Mouse (Mus musculus) kidney, embryonic 15.5 days (tissue): ENCODE data around the gene Crcp. TPM values are rescaled to one million over a fixed set of nuclear protein-coding genes. Genes with fewer than 3 reads are reported as not detected.

ENCODE experiments used
- ATAC-seq: fragments of 200-750 bp; cut with Nextera tagmentation; replicated peaks from 2 replicates; pipeline ENCODE4 v1.8.0; 2017; ENCODE audit warnings: moderate TSS enrichment; ENCODE audit not compliant: low FRiP score
- H3K27ac ChIP-seq: fragments of 300-500 bp; sonication (generic); 2 replicates; pipeline ENCODE4 v1.5.1; 2015; ENCODE audit warnings: mild to moderate bottlenecking, inconsistent platforms
- H3K27me3 ChIP-seq: fragments of 300-500 bp; sonication (generic); 2 replicates; pipeline ENCODE4 v1.6.1; 2015; ENCODE audit warnings: inconsistent platforms
- H3K36me3 ChIP-seq: fragments of 300-500 bp; sonication (generic); 2 replicates; pipeline ENCODE4 v1.6.1; 2015; ENCODE audit warnings: inconsistent platforms
- H3K4me1 ChIP-seq: fragments of 300-500 bp; sonication (generic); 2 replicates; pipeline ENCODE4 v1.6.1; 2015; ENCODE audit warnings: inconsistent platforms
- H3K4me2 ChIP-seq: fragments of 300-500 bp; sonication (generic); 2 replicates; pipeline ENCODE4 v1.6.1; 2015; ENCODE audit warnings: moderate library complexity, mild to moderate bottlenecking, inconsistent platforms
- H3K4me3 ChIP-seq: fragments of 300-500 bp; sonication (generic); replicated peaks from 2 replicates; pipeline ENCODE4 v1.5.1; 2015; ENCODE audit warnings: mild to moderate bottlenecking, inconsistent platforms
- H3K9ac ChIP-seq: fragments of 300-500 bp; sonication (generic); 2 replicates; pipeline ENCODE4 v1.6.1; 2015; ENCODE audit warnings: mild to moderate bottlenecking, inconsistent platforms
- H3K9me3 ChIP-seq: fragments of 300-500 bp; sonication (generic); replicated peaks from 2 replicates; pipeline ENCODE4 v1.6.1; 2016; ENCODE audit warnings: inconsistent platforms
- WGBS: fragments of 180-500 bp; shearing (Covaris S2); methylation state at CpG from one replicate; pipeline ENCODE4 v1.1.7; 2015; ENCODE audit warnings: mixed read lengths; 5-methylcytosine and 5-hydroxymethylcytosine counted together
- polyA plus RNA-seq: library from polyadenylated mRNA; unstranded; fragments of >200 nt; fragmentation: Nextera tagmentation; extraction: Ambion mirVana; gene quantifications from 2 replicates; pipeline ENCODE4 v1.2.1, GENCODE M21; 2015

The Crcp gene
- 39.0 and 40.6 TPM in 2 replicates for polyA plus RNA-seq

DNA sequence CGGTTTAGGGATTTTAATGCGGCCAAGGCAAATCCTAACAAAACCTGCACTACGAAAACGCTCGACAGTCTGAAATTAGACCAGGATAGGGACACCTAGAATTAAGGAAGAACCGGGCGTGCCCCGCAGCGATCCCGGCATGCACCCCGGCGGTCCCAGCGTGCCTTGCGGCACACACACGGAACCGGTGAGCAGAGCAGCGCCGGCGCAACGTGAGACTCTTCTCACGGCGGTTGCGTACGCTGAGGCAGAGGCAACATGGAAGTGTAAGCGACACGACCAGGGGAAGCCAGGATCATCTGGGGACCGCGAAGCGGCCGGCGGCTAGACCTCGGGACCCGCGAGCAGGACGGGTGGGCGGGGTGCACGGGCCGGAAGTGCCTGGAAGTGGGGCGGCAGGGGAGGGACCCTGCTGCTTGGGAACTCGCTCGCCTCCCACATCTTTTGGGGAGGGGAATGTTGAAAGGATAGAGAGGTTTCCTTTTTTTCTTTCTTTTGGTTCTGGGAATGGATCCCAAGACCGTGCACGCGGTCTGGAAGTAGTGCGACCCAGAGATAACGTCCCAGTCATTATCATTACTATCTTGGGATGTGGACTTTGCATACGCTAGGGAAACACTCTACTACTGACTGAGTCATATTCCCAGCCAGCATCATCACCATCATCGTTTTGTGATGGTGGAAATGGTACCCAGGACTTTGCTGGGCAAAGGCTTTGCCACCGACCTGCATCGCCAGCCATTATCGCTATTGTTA lies at the start of gene Crcp, which contains the start of gene Asl:
Gene Crcp (plus strand): TSS at position 149 of the 756 bp plus-strand sequence.
Gene Asl (minus strand): TSS at position 106 of the 756 bp plus-strand sequence.
- WGBS: 1% methylated on average over 51 of the region's 51 CpGs
- Histone ChIP-seq H3K4me2 (peak within 1 kb of the TSS; percentile 67), H3K4me3 (peak within 1 kb of the TSS; percentile 72), H3K4me1 (peaks cover 16% of the 10 kb centered on the region), H3K9me3 (no peaks in the 10 kb centered on the region), H3K9ac (peak within 1 kb of the TSS; percentile 65), H3K36me3 (no peaks in the 10 kb centered on the region), H3K27ac (peak within 1 kb of the TSS; percentile 95), H3K27me3 (0 out of 2 replicates have a peak, but pooled peaks cover 5% of the 10 kb centered on the region)
- peak; percentile 88 for ATAC-seq

- Histone ChIP-seq H3K9ac (no peak overlapping the region), H3K27me3 (no peaks in the 10 kb centered on the region), H3K27ac (no peak overlapping the region), H3K36me3 (peaks cover 16% of the 10 kb centered on the region), H3K4me2 (no peak overlapping the region), H3K4me3 (no peak overlapping the region), H3K9me3 (no peaks in the 10 kb centered on the region), H3K4me1 (no peaks in the 10 kb centered on the region)
- 63% methylated on average over 3 of the region's 3 CpGs for WGBS
- no peak for ATAC-seq
Observed at GRCm38 (mm10) chr5:129980216-129980615, 48.9 kb upstream of the Crcp start.

DNA sequence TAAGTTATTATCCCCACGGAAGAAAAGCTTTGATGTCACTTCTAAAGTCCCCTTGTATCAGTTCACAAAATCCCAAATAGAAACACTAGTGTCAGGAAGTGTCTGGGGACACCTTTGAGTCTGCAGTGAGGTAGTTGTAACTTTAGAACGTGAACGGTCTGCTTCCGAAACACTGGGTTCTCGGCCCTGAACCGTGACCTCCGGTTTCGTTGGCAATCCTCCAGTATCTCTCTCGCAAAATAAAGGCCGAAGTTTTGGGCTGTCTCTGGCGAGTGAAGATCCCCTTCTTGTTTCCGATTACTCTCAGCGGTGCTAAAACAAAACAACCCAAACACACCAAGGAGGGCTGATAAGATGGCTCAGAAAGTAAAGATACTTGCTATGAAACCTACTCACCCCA lies 39.7 kb upstream of the Crcp start:
- 64% methylated on average over 13 of the region's 13 CpGs for WGBS

DNA sequence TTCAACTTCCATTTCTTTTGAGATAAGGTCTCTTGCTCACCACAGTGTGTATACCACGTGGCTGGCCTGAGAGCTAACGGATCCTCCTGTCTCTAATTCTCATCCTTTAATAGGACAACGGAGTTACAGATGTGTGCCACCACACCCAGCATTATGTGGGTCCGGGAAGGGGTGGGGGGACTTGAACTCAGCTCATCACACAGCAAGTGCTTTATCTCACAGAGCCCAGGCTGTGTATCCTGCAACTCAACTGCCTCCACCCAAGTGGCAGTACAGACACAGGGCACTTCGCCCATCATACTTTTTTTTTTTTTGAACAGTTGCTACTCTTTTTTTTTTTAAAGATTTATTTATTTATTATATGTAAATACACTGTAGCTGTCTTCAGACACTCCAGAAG lies 37.2 kb upstream of the Crcp start:
- no peak overlapping the region for H3K9ac ChIP-seq
- no peaks in the 10 kb centered on the region for H3K27me3 ChIP-seq
- H3K9me3 ChIP-seq: no peaks in the 10 kb centered on the region
- peaks cover 45% of the 10 kb centered on the region for H3K36me3 ChIP-seq
- WGBS: 94% methylated on average over 5 of the region's 5 CpGs
- H3K4me1 ChIP-seq: no peaks in the 10 kb centered on the region
- H3K4me3 ChIP-seq: no peak overlapping the region
- H3K27ac ChIP-seq: no peak overlapping the region
- no peak overlapping the region for H3K4me2 ChIP-seq
- ATAC-seq: no peak

More for the DNA sequence above, 39.7 kb upstream of the Crcp start:
- H3K4me3 ChIP-seq: no peak overlapping the region
- ATAC-seq: no peak
- H3K9ac ChIP-seq: no peak overlapping the region
- H3K9me3 ChIP-seq: no peaks in the 10 kb centered on the region
- no peaks in the 10 kb centered on the region for H3K27me3 ChIP-seq
- no peak overlapping the region for H3K27ac ChIP-seq
- H3K4me1 ChIP-seq: no peaks in the 10 kb centered on the region
- H3K36me3 ChIP-seq: peaks cover 30% of the 10 kb centered on the region
- no peak overlapping the region for H3K4me2 ChIP-seq

GRCm38 (mm10) chr5:129993374-129993773 lies 35.7 kb upstream of the Crcp start:
- H3K27me3 ChIP-seq: no peaks in the 10 kb centered on the region
- no peak overlapping the region for H3K27ac ChIP-seq
- H3K9me3 ChIP-seq: no peaks in the 10 kb centered on the region
- H3K4me3 ChIP-seq: no peak overlapping the region
- H3K4me1 ChIP-seq: no peaks in the 10 kb centered on the region
- 88% methylated on average over 14 of the region's 14 CpGs for WGBS
- H3K36me3 ChIP-seq: peaks cover 46% of the 10 kb centered on the region
- no peak overlapping the region for H3K4me2 ChIP-seq
- no peak overlapping the region for H3K9ac ChIP-seq
- ATAC-seq: no peak

- ATAC-seq: no peak
- WGBS: 91% methylated on average over 7 of the region's 7 CpGs
Observed at GRCm38 (mm10) chr5:129994989-129995388, 34.1 kb upstream of the Crcp start.

GRCm38 (mm10) chr5:129997700-129998099 lies 31.4 kb upstream of the Crcp start:
- Histone ChIP-seq H3K4me1 (peaks cover 12% of the 10 kb centered on the region), H3K9me3 (no peaks in the 10 kb centered on the region), H3K4me3 (no peak overlapping the region), H3K4me2 (no peak overlapping the region), H3K36me3 (peaks cover 32% of the 10 kb centered on the region), H3K27me3 (no peaks in the 10 kb centered on the region), H3K9ac (no peak overlapping the region), H3K27ac (no peak overlapping the region)
- 71% methylated on average over 19 of the region's 19 CpGs for WGBS
- no peak for ATAC-seq

More at GRCm38 (mm10) chr5:129994989-129995388, 34.1 kb upstream of the Crcp start:
- H3K4me3 ChIP-seq: no peak overlapping the region
- H3K9me3 ChIP-seq: no peaks in the 10 kb centered on the region
- no peak overlapping the region for H3K4me2 ChIP-seq
- H3K9ac ChIP-seq: no peak overlapping the region
- no peaks in the 10 kb centered on the region for H3K4me1 ChIP-seq
- H3K27me3 ChIP-seq: no peaks in the 10 kb centered on the region
- no peak overlapping the region for H3K27ac ChIP-seq
- H3K36me3 ChIP-seq: peaks cover 39% of the 10 kb centered on the region

DNA sequence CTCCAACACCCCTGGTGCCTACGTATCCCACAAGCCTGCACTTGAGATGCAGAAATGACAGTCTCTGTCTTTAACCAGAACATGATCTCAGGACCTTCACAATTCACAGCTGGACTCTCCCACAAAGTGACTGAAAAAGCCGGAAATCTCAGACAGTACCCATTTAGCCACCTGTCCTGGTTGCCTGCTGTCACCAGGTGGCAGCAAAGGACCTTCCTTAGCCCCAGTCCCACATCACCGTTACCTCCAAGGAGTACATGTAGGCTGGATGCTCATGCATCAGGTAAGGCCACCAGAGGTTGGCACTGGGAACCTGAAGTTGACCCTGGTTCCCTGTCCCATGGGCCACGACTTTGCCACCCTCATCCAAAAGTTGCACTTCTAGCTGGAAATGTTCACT lies 30.0 kb upstream of the Crcp start:
- Histone ChIP-seq H3K36me3 (peaks cover 25% of the 10 kb centered on the region), H3K9me3 (0 out of 2 replicates have a peak, but pooled peaks cover 2% of the 10 kb centered on the region), H3K4me1 (peaks cover 17% of the 10 kb centered on the region), H3K4me3 (no peak overlapping the region), H3K27ac (no peak overlapping the region), H3K4me2 (no peak overlapping the region), H3K9ac (no peak overlapping the region), H3K27me3 (no peaks in the 10 kb centered on the region)
- 27% methylated on average over 4 of the region's 4 CpGs for WGBS
- no peak for ATAC-seq

- no peak overlapping the region for H3K27ac ChIP-seq
- peaks cover 8% of the 10 kb centered on the region for H3K9me3 ChIP-seq
- H3K27me3 ChIP-seq: no peaks in the 10 kb centered on the region
- H3K4me1 ChIP-seq: peaks cover 17% of the 10 kb centered on the region
- H3K36me3 ChIP-seq: peaks cover 18% of the 10 kb centered on the region
- no peak for ATAC-seq
- H3K9ac ChIP-seq: no peak overlapping the region
- 91% methylated on average over 12 of the region's 12 CpGs for WGBS
- H3K4me3 ChIP-seq: no peak overlapping the region
- no peak overlapping the region for H3K4me2 ChIP-seq
Observed at GRCm38 (mm10) chr5:130000735-130001134, 28.4 kb upstream of the Crcp start.

- 48% methylated on average over 5 of the region's 5 CpGs for WGBS
- Histone ChIP-seq H3K4me3 (peak overlapping the region; percentile 70), H3K27me3 (no peaks in the 10 kb centered on the region), H3K27ac (no peak overlapping the region), H3K9me3 (peaks cover 8% of the 10 kb centered on the region), H3K4me2 (peak overlapping the region; percentile 78), H3K36me3 (peaks cover 11% of the 10 kb centered on the region), H3K4me1 (peaks cover 17% of the 10 kb centered on the region), H3K9ac (no peak overlapping the region)
- no peak for ATAC-seq
Observed at GRCm38 (mm10) chr5:130001356-130001987, 27.6 kb upstream of the Crcp start.

GRCm38 (mm10) chr5:130002301-130003146 lies 26.6 kb upstream of the Crcp start, which contains the start of gene Gusb:
TSS of gene Gusb (minus strand) at chr5:130003049.
- WGBS: under 1% methylated on average over 39 of the region's 39 CpGs
- H3K27me3 ChIP-seq: no peaks in the 10 kb centered on the region
- H3K4me1 ChIP-seq: peaks cover 17% of the 10 kb centered on the region
- H3K9ac ChIP-seq: peak within 1 kb of the TSS; percentile 55
- peak within 1 kb of the TSS; percentile 78 for H3K4me2 ChIP-seq
- peaks cover 3% of the 10 kb centered on the region; the same call in 1 of the 2 replicates for H3K36me3 ChIP-seq
- peak; percentile 88 for ATAC-seq
- H3K27ac ChIP-seq: peak within 1 kb of the TSS; percentile 79
- H3K9me3 ChIP-seq: peaks cover 8% of the 10 kb centered on the region
- H3K4me3 ChIP-seq: peak within 1 kb of the TSS; percentile 70
